Mouse (Mus musculus) layer of hippocampus, adult 9-11 months (tissue): ENCODE data around the gene Rasgef1b.

Experiments
- DNase-seq: peaks from one replicate; pipeline ENCODE4 v3.0.0; 2022

The Rasgef1b gene

DNA sequence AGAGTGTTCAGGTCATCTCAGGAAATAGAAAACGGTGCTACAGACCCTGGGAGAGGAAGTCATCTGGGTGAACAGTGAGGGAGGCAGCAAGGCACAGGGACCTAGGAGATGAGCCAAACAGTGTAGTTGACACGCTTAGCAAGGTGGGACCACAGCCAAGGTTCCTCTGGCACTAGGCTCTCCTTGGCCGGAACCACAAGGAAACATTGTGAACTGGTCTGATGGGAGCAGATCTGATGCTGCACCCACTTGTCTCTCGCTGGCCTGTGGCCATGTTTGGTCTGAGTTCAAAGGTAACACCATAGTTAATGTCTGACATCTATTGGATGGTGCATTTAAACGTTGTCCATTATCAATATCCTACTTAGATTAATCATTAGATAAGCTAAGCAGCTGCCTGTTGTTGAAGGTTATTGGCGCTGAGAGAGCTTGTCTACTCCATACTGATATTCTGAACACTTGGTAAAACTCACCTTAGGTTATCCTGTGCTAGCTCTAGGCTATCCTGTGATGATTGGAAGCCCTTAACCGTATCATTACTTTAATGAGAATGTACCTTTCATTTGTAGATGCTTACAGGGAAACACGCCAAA is 380.5 kb downstream of the Rasgef1b start:
- DNase-seq, result peak; percentile 19

DNA sequence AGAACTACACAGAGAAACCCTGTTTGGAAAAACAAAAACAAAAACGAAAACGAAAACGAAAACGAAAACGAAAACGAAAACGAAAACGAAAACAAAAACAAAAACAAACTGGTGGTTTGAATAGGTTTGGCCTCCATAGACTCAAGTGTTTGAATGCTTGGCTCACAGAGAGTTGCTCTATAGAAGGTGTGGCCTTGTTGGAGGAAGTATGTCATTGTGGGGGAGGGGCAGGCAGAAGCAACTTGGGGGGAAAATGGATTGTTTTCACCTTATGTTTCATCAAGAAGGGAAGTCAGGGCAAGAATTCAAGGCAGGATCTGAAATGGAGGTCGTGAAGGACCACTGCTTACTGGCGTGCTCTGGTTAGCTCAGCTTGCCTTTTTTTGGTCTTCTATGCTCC is 386.3 kb downstream of the Rasgef1b start:
- no peak for DNase-seq

DNA sequence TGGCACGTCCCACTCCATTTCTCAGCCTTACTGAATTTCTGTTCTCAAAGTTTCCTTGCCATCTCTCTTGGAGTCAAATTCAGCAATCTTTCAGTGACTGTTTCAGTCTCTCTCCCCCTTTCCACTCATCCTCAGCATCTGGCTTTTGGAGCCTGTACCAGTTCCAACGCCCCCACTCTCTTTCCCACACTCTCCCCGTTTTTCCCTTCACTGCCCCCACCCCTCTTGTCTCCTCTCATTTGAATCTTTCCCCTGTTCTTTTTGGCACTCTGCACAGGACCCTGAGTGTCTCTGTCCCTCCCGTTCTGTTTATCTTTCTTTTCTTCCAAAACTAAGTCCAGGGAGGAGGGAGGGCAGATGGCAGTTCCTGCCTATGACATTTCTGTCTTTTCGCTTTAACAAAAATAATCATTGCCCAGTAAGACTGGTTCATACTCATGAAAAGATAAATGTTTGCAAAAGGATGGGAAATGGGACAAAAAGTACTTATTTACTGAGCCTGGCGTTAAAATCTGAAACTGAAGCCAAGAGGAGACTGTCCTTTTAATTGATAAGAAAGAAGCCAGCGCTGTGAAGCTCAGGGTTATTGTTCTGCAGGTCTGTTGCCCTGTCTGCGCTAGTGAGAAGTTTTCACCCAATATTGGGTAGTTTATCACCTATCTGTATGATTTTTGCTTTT is 388.4 kb downstream of the Rasgef1b start:
- no peak for DNase-seq

DNA sequence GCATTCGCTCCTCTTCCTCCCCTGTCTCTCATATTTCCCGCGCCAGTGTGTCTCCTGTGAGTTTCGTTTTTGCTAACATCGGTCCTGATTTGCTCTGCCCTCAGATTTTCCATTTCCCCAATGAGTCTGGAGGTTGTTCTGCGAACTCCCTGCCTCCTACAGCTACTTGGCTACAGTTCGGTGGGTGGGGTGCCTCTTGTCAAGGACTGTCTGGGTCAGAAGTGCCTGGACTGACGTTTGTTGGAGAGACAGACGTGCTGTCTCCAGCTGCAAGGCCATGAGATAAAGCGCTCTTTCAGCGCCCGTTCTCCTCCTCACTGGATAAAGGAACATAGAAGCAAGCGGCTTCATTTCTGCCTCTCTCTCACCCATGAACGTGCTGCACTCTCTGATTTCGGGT is 389.1 kb downstream of the Rasgef1b start:
- peak; percentile 41 for DNase-seq

DNA sequence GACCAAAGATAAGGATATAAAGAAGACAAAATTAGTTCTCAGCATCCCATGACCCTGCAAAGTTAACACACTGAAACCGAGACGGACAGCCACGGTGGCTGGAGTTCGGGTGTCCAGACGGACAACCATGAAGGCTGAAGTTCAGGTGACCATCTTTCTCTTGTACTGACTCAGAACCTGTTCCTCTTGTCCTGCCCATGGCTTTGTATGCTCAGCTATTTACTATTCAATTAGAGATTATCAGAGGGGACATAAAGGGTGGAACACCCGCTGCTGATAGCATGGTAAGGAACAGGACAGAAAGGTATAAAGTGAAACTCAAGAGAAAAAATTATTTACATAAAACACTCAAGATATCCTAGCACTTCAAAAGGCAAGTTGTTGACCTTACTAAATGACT is 390.0 kb downstream of the Rasgef1b start:
- DNase-seq, result no peak

DNA sequence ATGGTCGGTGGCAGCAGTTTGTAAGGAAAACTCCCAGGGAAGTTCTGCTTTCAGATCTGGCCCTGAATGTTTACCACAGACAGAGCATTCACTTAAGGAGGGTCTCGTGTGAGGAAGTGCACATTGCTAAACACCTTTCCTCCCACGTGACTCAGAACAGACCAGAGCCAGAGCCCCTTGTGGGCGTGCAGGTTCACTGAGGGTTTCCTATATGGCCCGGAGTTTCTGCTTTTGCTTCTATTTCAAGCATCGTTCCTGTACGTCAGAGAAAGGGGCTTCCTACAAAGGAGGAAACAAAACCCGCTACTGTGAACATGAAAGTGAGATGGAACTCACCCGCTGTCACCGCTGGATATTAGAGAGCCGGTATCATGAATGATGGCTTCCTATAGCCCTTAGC is 392.4 kb downstream of the Rasgef1b start:
- DNase-seq, result peak; percentile 71

DNA sequence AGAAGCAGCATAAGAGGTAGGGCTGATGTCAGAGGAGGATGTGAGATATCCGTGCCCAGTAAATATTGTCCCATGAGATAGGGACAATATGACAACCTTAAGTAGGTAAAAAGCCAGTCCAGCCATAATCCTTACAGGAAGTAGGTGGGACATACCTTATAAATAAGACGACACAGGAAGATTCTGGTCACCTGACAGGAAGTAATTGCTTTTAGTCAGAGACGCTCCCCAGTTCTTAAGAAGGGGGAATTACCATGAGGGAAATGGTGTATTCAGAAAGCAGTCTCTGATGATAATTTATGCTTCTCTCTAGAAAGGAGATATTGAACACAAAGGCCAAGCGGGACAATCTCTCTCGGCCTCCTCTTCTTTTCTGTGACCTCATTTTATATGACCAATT is 394.8 kb downstream of the Rasgef1b start:
- DNase-seq, result no peak

DNA sequence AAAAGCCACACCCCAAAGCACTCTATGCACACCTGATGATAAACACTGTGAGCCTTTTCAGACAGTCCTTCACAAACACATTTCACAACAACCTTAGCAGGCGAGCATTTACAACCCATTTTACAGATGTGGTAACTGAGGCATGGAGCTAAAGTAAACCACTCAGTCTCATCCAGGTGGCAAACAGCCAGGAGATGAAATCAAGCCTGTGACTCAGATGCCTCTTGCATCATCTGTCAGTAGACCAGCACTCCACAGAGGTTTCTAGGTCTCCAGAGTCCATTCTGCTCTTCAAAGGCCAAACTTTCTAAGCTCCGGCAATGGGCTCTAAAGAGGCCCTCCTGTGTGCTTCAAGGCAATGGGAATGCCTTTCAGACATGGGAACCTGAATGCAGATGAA is 396.8 kb downstream of the Rasgef1b start:
- DNase-seq, result no peak

DNA sequence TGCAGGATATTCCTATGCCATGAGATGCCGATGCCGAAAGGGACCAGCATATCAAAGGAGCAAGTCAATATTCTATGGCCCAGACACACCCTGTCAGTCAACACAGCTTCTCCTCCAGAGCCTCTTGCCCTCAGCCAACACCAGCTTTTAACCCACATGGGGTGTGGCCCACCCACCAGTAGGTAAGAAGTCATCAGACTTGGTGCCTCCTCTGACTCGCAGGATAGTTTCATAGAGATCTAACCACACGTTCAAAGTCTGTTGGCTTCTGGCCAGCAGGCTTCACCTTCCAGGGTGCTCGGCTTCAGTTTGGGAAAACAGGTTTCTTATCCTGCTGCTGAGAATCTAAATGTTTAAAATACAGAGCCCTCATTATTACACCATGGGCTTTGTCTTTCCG is 399.8 kb downstream of the Rasgef1b start:
- no peak for DNase-seq

DNA sequence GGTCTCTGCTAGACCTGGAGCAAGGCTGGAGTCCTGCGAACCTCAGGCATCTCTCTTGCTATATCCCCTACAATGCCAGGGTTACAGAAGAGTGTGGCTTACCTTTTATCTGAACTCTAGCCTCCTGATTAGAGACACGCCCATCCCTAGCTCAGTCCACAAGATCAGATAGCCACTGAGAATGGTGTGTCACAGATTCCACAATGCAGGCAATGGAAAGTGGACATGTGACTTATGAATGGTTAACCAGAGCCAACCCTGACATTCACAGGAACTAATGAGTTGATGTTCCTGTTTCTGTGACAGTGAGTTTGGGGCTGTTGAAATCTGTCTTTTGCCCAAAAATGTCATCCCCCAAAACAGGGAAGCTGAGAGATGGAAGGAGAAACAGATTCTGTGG is 401.8 kb downstream of the Rasgef1b start:
- DNase-seq, result no peak

DNA sequence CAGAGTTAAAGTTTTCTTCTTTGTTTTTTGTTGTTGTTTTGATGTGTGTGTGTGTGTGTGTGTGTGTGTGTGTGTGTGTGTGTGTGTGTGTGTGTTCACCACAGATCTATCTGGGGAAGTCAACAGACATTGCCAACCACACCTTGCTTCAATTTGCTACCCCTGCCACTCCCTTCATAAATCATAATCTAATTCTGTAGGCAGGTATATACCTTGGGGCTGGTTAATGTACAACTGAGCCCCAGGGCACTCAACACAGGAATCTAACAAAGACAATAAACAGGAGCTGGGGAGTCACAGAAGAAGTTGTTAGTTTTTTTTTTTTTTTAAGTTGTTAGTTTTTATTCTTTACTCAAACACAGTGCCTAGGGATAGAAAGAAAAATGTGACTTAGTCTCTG is 403.6 kb downstream of the Rasgef1b start:
- no peak for DNase-seq

DNA sequence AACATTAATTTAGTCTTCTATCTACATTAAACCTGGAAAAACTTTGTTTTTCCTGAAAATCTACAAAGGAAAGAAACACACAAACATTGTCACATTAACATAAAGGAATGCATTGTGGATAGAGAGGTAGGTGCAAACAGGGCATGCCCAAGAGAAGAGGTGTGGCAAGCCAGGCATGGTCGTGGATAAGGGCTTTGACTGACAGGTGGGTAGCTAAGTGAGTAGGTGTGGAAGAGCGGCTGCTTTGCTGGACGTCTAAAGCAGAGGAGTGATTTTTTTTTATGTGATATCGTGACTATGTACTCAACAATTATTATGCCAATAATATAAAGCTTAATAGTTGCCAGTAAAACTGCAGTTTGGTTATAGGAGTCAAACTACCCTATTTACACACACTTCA is 408.1 kb downstream of the Rasgef1b start:
- DNase-seq, result no peak

DNA sequence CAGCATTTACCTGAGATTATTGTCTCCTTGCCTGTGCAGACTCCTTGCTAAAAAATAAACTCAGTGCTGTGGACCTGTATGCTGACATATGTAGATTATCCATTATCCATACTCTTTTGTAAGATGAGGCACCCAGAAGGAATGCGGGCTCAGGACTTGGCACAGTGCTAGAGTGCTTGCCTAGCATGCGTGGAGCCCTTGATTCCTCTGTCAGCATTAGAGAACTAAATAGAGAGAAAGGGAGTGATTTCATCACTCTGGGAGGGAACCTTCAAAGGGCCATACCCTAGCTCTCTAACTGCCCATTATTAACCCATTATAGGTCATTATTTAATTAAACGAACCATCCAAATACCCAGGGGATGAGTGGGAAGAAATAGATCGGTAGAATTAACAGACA is 430.9 kb downstream of the Rasgef1b start:
- no peak for DNase-seq

DNA sequence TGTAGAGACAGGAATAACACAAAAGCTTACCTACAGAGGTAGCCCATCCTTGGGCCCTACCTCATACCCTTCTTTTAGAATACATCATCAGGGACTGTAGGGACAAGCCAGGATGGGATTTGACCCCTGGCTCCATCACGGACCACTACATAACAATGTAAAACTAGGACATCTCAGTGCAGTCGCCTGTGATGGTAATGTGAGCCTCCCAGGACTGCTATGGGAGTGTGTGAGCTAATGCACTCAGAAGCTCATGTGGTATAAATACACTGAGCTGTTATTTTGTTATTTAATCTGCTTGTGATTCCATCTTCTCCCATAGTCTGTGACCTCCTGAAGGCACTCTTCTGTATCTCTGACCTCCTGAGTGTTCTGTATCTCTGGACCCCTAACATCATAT is 432.5 kb downstream of the Rasgef1b start:
- no peak for DNase-seq

DNA sequence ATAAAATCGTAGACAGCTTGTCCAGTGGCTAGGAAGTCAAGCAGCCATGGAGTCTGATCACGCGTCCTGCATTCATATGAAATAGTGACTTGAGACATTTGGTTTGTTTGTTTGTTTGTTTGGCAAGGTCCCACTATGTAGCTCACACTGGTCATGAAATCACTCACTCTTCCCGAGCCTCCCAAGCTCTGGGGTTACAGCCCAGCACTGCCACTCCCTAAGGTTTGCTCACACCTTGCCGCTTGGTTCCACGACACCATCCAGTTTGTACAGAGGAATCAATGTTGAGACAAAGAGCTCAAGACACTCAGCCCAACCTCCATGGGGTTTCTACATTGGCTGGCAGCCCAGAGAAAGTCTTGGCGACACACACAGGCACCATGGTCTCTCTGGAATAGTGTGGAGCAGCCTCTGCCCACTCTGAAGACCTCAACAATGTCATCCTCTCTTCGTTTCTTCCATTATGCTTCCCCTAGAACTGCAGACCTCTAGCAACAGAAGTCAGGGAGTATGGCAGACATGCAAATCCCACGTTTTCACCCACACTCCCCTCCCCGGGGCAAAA is 436.5 kb downstream of the Rasgef1b start:
- DNase-seq, result no peak

DNA sequence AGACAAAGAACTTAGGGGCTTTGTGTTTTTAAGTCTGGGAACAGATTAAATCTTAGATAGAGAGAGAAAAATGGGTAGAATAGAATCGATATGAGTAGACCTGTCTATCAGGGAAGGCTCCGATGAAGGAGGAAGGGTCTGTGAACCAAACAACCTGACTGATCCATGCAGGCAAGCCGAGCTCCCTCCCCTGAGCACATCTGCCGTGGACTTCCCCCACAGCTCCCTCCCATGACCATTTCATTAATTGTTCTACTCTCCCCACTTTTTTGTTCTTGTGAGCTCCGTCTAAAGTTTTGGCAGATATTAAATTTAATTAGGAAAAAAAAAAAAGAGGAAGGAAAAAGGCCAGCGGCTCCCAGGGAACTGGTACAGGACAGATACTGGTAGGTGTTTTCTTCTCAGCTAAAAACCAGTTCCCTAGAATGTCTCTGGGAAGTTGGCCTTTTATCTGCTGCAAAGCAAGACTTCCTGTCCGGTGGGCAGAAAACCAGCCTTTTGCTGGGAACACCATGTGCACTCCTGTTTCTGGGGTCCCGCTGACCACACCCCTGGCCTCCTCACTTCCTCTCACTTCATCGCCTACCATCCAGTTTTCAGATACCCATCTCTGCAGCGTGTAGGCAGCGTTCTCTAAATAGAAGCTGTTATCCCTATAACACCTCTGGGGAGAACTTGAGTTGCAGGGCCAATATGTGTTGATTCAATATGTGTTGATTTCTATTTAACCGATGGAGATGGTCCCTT is 437.6 kb downstream of the Rasgef1b start:
- no peak for DNase-seq

DNA sequence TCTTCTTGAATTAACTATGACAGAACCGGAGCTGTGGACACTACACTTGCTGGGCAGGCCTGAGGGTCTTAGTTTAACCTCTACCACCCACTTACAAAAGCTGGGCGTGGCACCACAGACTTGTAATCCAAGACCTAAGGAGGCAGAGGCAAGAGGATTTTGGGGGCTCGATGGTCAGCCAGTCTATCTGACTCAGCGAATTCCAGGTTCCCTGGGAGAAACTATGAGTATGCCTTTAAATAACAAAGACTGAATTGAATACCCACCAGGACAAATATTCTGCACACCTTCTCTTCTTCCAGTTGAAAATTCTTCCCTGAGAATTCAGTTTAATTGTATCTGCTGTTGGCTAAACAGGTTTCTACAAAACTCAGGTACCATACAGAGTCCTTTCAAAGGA is 440.6 kb downstream of the Rasgef1b start:
- DNase-seq, result no peak

DNA sequence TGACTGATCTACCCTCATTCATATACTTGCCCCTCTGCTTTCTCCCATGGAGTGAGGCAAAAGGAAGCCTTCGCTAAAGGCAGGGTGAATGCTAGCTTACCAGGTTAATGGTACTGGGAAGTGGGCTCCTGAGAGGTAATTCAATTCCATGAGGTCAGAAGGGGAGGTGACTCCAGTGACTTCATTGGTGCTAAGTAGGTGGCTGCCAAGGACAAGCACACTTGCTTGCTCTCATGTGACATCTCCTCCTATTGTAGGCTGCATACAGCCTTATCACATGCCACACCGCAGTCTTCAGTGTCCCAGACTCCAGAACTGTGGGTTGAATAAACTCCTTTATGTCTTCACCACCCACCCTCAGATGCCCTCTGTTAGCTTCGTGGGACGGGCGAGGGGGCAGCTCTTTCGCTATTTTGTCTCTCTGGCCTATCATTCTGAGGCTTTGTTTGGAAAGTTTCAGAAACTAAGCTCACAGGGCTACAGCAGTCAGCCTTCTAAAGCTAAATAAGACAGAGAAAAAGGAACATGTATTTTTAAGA is 441.1 kb downstream of the Rasgef1b start:
- DNase-seq, result no peak

DNA sequence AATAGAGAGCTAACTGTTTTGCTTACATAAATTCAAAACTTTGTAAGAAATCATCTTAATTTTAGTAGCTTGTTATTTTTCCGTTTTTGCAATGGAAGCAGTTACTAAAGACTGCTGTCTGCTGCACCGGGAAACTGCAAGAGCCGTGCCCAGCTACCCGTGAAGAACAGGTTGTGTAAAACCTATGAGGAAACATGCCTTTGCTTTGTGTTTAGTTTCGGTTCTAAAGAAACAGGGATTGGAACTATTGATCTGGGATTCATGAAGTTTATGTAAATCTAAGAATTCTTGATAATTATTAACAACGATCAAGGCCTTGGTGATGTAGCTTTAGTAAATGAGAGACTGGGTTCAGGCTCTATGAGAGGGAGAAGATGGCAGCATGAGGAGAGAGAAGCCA is 442.3 kb downstream of the Rasgef1b start:
- DNase-seq, result no peak

DNA sequence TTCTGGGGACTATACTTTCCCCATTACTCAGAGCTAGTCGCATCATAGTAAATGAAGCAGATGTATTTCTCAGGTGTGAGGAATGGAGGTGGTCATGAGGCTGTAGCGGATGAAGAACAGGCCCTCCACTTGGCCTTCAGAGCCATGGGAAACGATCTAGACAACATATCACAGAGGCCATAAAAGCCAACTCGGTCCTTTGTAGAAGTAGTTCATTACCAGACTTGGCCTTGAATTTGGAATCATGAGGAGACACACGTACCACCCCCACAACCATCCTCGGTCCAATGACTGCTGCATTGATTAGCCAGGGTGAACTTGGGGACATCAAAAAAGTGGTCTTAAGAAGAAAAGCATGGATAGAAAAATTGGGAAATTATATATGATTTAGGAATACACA is 442.8 kb downstream of the Rasgef1b start:
- no peak for DNase-seq

DNA sequence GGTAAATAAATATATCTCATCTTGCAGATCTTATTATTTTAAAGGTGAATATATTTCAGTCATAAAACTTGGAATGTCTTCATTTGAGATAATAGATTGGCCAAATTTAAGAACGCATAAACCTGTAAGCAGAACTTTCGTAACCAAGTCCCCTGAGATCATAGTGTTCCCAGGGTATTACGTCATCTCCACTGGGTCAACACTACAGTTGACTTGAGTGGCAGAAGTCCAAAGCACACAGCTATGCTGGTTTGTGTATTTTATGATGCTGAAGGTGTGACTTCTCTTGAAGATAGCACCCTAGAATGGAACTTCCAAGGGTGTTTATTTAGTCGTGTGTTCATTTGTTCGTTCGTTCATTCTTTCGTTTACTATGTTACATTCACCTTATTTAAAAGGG is 444.5 kb downstream of the Rasgef1b start:
- DNase-seq, result no peak

DNA sequence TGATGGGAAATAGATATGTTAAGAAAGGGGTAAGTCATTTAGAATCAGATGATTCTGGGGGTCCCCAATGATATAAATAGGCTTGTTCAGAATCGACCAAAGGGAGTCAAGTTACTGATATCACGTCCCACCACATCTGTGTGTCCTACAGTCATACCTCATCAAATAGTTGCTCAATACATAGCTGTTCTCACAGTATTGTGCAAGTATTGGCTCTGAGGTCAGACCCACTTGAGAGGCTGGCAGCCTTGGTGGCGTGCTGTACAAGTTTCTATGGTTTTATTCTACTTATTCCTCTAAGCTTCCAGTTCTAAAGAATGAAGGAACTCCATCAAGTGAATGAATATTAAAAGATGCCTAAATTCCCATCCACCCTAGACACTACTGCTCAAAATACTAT is 445.2 kb downstream of the Rasgef1b start:
- no peak for DNase-seq

DNA sequence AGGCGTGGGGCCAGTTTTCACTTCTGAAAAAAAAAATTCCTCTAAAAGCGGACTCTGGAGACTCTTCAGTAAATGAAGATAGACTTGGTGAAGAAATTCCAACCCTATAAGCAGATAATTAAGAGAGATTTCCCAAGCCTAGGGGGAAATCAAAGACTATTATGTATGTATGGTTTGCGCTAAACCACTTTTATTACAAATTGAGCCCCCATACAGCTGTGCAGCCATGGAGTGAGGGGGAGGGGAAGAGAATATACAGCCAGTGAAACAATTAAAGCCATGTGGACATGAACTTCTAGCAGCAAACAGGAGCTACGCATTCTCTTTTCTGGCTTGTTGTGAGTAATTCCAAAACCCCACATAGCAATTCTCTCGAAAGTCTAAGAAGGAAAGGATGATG is 448.3 kb downstream of the Rasgef1b start:
- no peak for DNase-seq
